In the genomic region with DNA sequence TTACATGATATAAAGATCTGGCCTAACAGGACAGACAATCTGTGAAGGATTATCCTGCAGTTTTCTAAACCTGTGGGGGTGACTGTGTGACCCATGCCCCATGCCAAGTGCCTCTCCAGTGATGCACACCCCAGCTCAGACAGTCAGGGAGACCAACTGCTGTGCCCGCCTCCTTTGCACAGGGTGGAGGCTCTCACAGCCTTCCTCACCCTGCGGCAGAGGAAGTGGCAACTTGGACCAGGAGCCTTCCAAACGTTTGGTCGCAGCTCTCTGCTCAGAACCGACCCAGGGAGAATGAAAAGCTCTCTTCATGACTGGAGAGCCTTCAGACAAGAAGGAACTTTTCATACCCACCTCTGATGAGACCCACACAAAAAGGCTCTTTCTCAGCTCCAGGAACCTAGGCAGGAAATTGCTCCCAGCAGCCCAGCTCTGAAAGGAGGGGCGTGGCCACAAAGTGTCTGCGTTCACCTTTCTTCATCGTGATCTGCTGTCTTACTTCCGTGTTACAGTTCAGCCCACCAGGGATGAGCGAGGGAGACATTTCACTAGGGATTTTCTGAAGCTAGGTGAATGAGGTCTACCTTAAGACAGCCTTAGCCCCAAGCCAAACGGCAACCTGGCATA, we compare ENCODE assay signal across 11 mouse cellular contexts.
A peak's percentile ranks its signal among the peaks of the same experiment; 100 is the strongest.
DNase-seq lines count a peak whose midpoint lies in the region; ATAC-seq and TF ChIP-seq lines count a peak whose summit lies in the region.
"Had no signal": no experiment of that assay in that cellular context is flagged by ENCODE, and none has a peak within 500 bp of the region (broad histone marks: within the 10 kb centered on the region; RNA-seq: fewer than 3 reads in every experiment).

No protein-coding gene starts in this region.

- no peaks in the 10 kb centered on the region for H3K27me3 ChIP-seq in lung, postnatal 0 days (replicated peaks; ENCODE audit: insufficient read depth, low read length)
- H3K27me3 ChIP-seq in embryonic facial prominence, embryonic 10.5 days (replicated peaks; ENCODE audit: low read depth, poor library complexity, severe bottlenecking), result no peaks in the 10 kb centered on the region
- peaks cover 17% of the 10 kb centered on the region for H3K27me3 ChIP-seq in liver, embryonic 12.5 days (replicated peaks)
- H3K27me3 ChIP-seq in midbrain, embryonic 11.5 days (ENCODE audit: control insufficient read depth, insufficient read depth, low read length), result no peaks in the 10 kb centered on the region
- H3K27me3 ChIP-seq: neural tube, embryonic 12.5 days had no signal

- TF ChIP-seq EP300 in lung, postnatal 0 days (IDR thresholded peaks at IDR 0.05), result no peak

- no peak overlapping the region for H3K27ac ChIP-seq in lung, postnatal 0 days (ENCODE audit: low read length)
- peak overlapping the region; percentile 59; the same call in 1 of the 2 replicates for H3K27ac ChIP-seq in embryonic facial prominence, embryonic 10.5 days (replicated peaks)
- H3K27ac ChIP-seq in liver, embryonic 12.5 days, result no peak overlapping the region
- no peak overlapping the region for H3K27ac ChIP-seq in layer of hippocampus, adult 2 months
- no peak overlapping the region for H3K27ac ChIP-seq in midbrain, embryonic 11.5 days (ENCODE audit: low read depth, low read length)
- H3K27ac ChIP-seq: neural tube, embryonic 12.5 days had no signal

- no peak for TF ChIP-seq POLR2A in lung, adult 2 months (IDR thresholded peaks at IDR 0.05; ENCODE audit: borderline replicate concordance, extremely low read depth, low read depth, low read length)

- 24% methylated on average over 11 of the region's 11 CpGs for WGBS in lung, postnatal 0 days
- 21% methylated on average over 11 of the region's 11 CpGs for WGBS in lung, adult 2 months
- WGBS in embryonic facial prominence, embryonic 10.5 days, result 28% methylated on average over 11 of the region's 11 CpGs
- 30% methylated on average over 11 of the region's 11 CpGs for WGBS in liver, embryonic 12.5 days (ENCODE audit: insufficient replicate concordance)
- WGBS in midbrain, embryonic 11.5 days, result 61% methylated on average over 11 of the region's 11 CpGs

- no peaks in the 10 kb centered on the region for H3K9me3 ChIP-seq in lung, postnatal 0 days (ENCODE audit: low read length)
- H3K9me3 ChIP-seq in embryonic facial prominence, embryonic 10.5 days, result no peaks in the 10 kb centered on the region
- no peaks in the 10 kb centered on the region for H3K9me3 ChIP-seq in liver, embryonic 12.5 days (replicated peaks)
- no peaks in the 10 kb centered on the region for H3K9me3 ChIP-seq in midbrain, embryonic 11.5 days (ENCODE audit: control insufficient read depth, low read length)
- H3K9me3 ChIP-seq: neural tube, embryonic 12.5 days had no signal

- H3K4me3 ChIP-seq in lung, postnatal 0 days (ENCODE audit: low read depth, low read length), result no peak overlapping the region
- no peak overlapping the region for H3K4me3 ChIP-seq in lung, adult 2 months (replicated peaks; ENCODE audit: extremely low read depth, low read depth, low read length)
- H3K4me3 ChIP-seq in embryonic facial prominence, embryonic 10.5 days, result peak overlapping the region; percentile 40
- H3K4me3 ChIP-seq in liver, embryonic 12.5 days, result no peak overlapping the region
- H3K4me3 ChIP-seq in layer of hippocampus, adult 2 months, result no peak overlapping the region
- H3K4me3 ChIP-seq in midbrain, embryonic 11.5 days (ENCODE audit: low read depth, low read length), result no peak overlapping the region
- H3K4me3 ChIP-seq: neural tube, embryonic 12.5 days had no signal

- H3K4me1 ChIP-seq in lung, postnatal 0 days (ENCODE audit: insufficient read depth, low read depth, low read length), result no peaks in the 10 kb centered on the region
- H3K4me1 ChIP-seq in lung, adult 2 months (ENCODE audit: control insufficient read depth, insufficient read depth, low read length), result no peaks in the 10 kb centered on the region
- peaks cover 9% of the 10 kb centered on the region for H3K4me1 ChIP-seq in embryonic facial prominence, embryonic 10.5 days
- peaks cover 6% of the 10 kb centered on the region; the same call in 1 of the 2 replicates for H3K4me1 ChIP-seq in liver, embryonic 12.5 days
- H3K4me1 ChIP-seq in midbrain, embryonic 11.5 days (ENCODE audit: control insufficient read depth, insufficient read depth, low read length), result no peaks in the 10 kb centered on the region
- H3K4me1 ChIP-seq: neural tube, embryonic 12.5 days had no signal

- peak overlapping the region; percentile 40; the same call in 1 of the 2 replicates for H3K4me2 ChIP-seq in lung, postnatal 0 days (replicated peaks; ENCODE audit: low read depth, low read length)
- peak overlapping the region; percentile 20; the same call in 1 of the 2 replicates for H3K4me2 ChIP-seq in liver, embryonic 12.5 days
- no peak overlapping the region for H3K4me2 ChIP-seq in midbrain, embryonic 11.5 days
- H3K4me2 ChIP-seq: neural tube, embryonic 12.5 days had no signal

- no peak for TF ChIP-seq CTCF in lung, postnatal 0 days (IDR thresholded peaks at IDR 0.05)
- no peak for TF ChIP-seq CTCF in lung, adult 2 months (IDR thresholded peaks at IDR 0.05; ENCODE audit: insufficient read depth, low read length)
- TF ChIP-seq CTCF in layer of hippocampus, adult 2 months (conservative IDR thresholded peaks at IDR 0.05), result no peak

- no peaks in the 10 kb centered on the region for H3K36me3 ChIP-seq in lung, postnatal 0 days (ENCODE audit: insufficient read depth, low read length)
- H3K36me3 ChIP-seq in embryonic facial prominence, embryonic 10.5 days (replicated peaks), result no peaks in the 10 kb centered on the region
- H3K36me3 ChIP-seq in liver, embryonic 12.5 days, result no peaks in the 10 kb centered on the region
- no peaks in the 10 kb centered on the region for H3K36me3 ChIP-seq in midbrain, embryonic 11.5 days (ENCODE audit: control insufficient read depth, insufficient read depth, low read length)
- H3K36me3 ChIP-seq: neural tube, embryonic 12.5 days had no signal

- H3K9ac ChIP-seq in lung, postnatal 0 days (replicated peaks; ENCODE audit: low read depth), result no peak overlapping the region
- H3K9ac ChIP-seq in liver, embryonic 12.5 days, result no peak overlapping the region
- no peak overlapping the region for H3K9ac ChIP-seq in midbrain, embryonic 11.5 days (ENCODE audit: low read length)
- H3K9ac ChIP-seq: neural tube, embryonic 12.5 days had no signal

- no peak for ATAC-seq in lung, postnatal 0 days
- ATAC-seq in liver, embryonic 12.5 days, result no peak
- no peak for ATAC-seq in midbrain, embryonic 11.5 days (ENCODE audit: low FRiP score)

- DNase-seq in lung, postnatal 0 days (ENCODE audit: low spot score), result no peak
- DNase-seq in lung, adult 2 months, result no peak
- no peak for DNase-seq in embryonic facial prominence, embryonic 10.5 days (ENCODE audit: low spot score)
- peak; percentile 61 for DNase-seq in thymus, postnatal 25 days
- DNase-seq in layer of hippocampus, adult 2 months (ENCODE audit: low spot score in 2 of 2), result no peak
- DNase-seq in testis, postnatal 10 days (ENCODE audit: low spot score), result no peak
- no peak for DNase-seq in midbrain, embryonic 11.5 days (ENCODE audit: low spot score, missing footprints)
- DNase-seq: adrenal gland, postnatal 25 days; kidney, postnatal 4 days had no signal
